Mouse (Mus musculus): ENCODE measurements around the gene Fam163a. TPM values are rescaled to one million over a fixed set of nuclear protein-coding genes. Genes with fewer than 3 reads are reported as not detected.

The Fam163a gene
- total and polyA plus RNA-seq, 3 experiments, result not detected

DNA sequence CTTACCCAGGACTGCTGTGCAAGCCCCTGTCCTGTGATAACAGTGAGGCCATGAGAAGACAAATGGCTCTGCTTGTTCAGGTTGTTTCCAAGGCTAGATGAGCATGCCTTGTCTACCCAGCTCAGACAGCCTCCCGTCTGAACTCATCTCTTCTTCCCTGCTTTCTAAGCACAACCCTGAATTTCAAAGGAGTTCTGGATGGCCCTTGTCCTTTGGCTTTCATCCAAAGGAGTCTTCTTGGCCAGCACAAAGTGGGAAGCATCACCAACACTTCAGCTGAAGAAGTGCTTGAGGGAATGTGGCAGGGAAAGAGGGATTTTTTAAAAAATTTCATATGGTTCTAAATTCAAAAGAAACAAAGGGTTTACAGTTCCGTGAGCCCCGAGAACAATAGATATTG, 3.8 kb downstream of the Fam163a start:
- TF ChIP-seq BHLHE40 (IDR thresholded peaks at IDR 0.05; ENCODE audit: low read depth, low read length) (no peak), USF1 (IDR thresholded peaks at IDR 0.05; ENCODE audit: low read depth, low read length) (no peak), EP300 (IDR thresholded peaks at IDR 0.05; ENCODE audit: low read length) (no peak), ETS1 (conservative IDR thresholded peaks at IDR 0.05; ENCODE audit: low read depth, low read length) (no peak), UBTF (IDR thresholded peaks at IDR 0.05; ENCODE audit: low read depth, low read length) (no peak), NELFE (IDR thresholded peaks at IDR 0.05; ENCODE audit: low read depth, low read length) (no peak), MAX (IDR thresholded peaks at IDR 0.05; ENCODE audit: low read length) (no peak), MXI1 (IDR thresholded peaks at IDR 0.05; ENCODE audit: low read depth, low read length) (no peak), GABPA (IDR thresholded peaks at IDR 0.05; ENCODE audit: insufficient replicate concordance, low read depth, low read length) (no peak), IRF4 (IDR thresholded peaks at IDR 0.05; ENCODE audit: low read depth, low read length) (no peak)
- in situ Hi-C loops (cut with MboI; ENCODE audit: low pct_ligation_motif_present, low pct_unique_long_range_greater_than_20kb, low sequenced_read_pairs), result no loop called here
- H3K9me3 ChIP-seq (replicated peaks; ENCODE audit: low read length), result peaks cover 14% of the 10 kb centered on the region

GRCm38 (mm10) chr1:156197588-156197987, 7.2 kb downstream of the Fam163a start:
- TF ChIP-seq POLR2A (IDR thresholded peaks at IDR 0.05; ENCODE audit: low read depth, low read length) (no peak), ZMIZ1 (IDR thresholded peaks at IDR 0.05; ENCODE audit: low read depth, low read length) (no peak), UBTF (IDR thresholded peaks at IDR 0.05; ENCODE audit: low read depth, low read length) (no peak), ELF1 (IDR thresholded peaks at IDR 0.05; ENCODE audit: low read depth, low read length) (no peak), EP300 (IDR thresholded peaks at IDR 0.05; ENCODE audit: low read length) (no peak), CHD1 (IDR thresholded peaks at IDR 0.05; ENCODE audit: low read depth, low read length) (no peak), POLR2AphosphoS2 (IDR thresholded peaks at IDR 0.05; ENCODE audit: low read depth, low read length) (no peak), MAZ (IDR thresholded peaks at IDR 0.05; ENCODE audit: low read depth, low read length) (no peak), USF1 (IDR thresholded peaks at IDR 0.05; ENCODE audit: low read depth, low read length) (no peak), BHLHE40 (IDR thresholded peaks at IDR 0.05; ENCODE audit: low read depth, low read length) (no peak), NELFE (IDR thresholded peaks at IDR 0.05; ENCODE audit: low read depth, low read length) (no peak), PAX5 (IDR thresholded peaks at IDR 0.05; ENCODE audit: low read length) (no peak), MXI1 (IDR thresholded peaks at IDR 0.05; ENCODE audit: low read depth, low read length) (no peak), SIN3A (IDR thresholded peaks at IDR 0.05; ENCODE audit: low read length) (no peak), USF2 (conservative IDR thresholded peaks at IDR 0.05; ENCODE audit: low read depth, low read length) (no peak), MAFK (IDR thresholded peaks at IDR 0.05; ENCODE audit: insufficient replicate concordance, low read length) (no peak)
- H3K4me2 ChIP-seq (ENCODE audit: insufficient read depth, low read depth, poor library complexity, severe bottlenecking), result no peak overlapping the region
- H3K27ac ChIP-seq (ENCODE audit: insufficient read depth, low read depth), result no peak overlapping the region
- no peaks in the 10 kb centered on the region for H3K79me2 ChIP-seq (replicated peaks; ENCODE audit: control insufficient read depth, extremely low read depth, insufficient read depth, poor library complexity, severe bottlenecking)
- no peaks in the 10 kb centered on the region for H3K27me3 ChIP-seq (replicated peaks)
- peaks cover 14% of the 10 kb centered on the region for H3K9me3 ChIP-seq (replicated peaks; ENCODE audit: low read length)
- H3K36me3 ChIP-seq (replicated peaks in 1 of 2; ENCODE audit: control insufficient read depth in 1 of 2, insufficient read depth in 1 of 2, low read length in 1 of 2), result no peaks in the 10 kb centered on the region
- dilution Hi-C loops (cut with MboI; ENCODE audit: extremely low pct_ligation_motif_present, extremely low pct_unique_long_range_greater_than_20kb, low sequenced_read_pairs) (no loop called here), in situ Hi-C loops (cut with MboI; ENCODE audit: low pct_ligation_motif_present, low pct_unique_long_range_greater_than_20kb, low sequenced_read_pairs) (no loop called here)
- no peak for DNase-seq (ENCODE audit: extremely low read depth)
- H3K4me1 ChIP-seq (ENCODE audit: control insufficient read depth in 1 of 2, insufficient read depth in 2 of 2), result no peaks in the 10 kb centered on the region
- H3K9ac ChIP-seq (ENCODE audit: insufficient read depth, low read depth), result no peak overlapping the region
- no peak overlapping the region for H3K4me3 ChIP-seq (replicated peaks in 1 of 3; ENCODE audit: low read depth in 2 of 3, low read length in 2 of 3, poor library complexity in 1 of 3)

More for the DNA sequence above, 3.8 kb downstream of the Fam163a start:
- Histone ChIP-seq H3K4me3 (replicated peaks in 1 of 3; ENCODE audit: low read depth in 2 of 3, low read length in 2 of 3, poor library complexity in 1 of 3) (no peak overlapping the region), H3K9ac (ENCODE audit: insufficient read depth, low read depth) (no peak overlapping the region), H3K27me3 (replicated peaks) (no peaks in the 10 kb centered on the region), H3K4me1 (ENCODE audit: control insufficient read depth in 1 of 2, insufficient read depth in 2 of 2) (peaks cover 5 to 8% of the 10 kb centered on the region in 2 experiments; a peak in 3 of 4 replicates), H3K36me3 (replicated peaks in 1 of 2; ENCODE audit: control insufficient read depth in 1 of 2, insufficient read depth in 1 of 2, low read length in 1 of 2) (no peaks in the 10 kb centered on the region), H3K27ac (ENCODE audit: insufficient read depth, low read depth) (no peak overlapping the region), H3K79me2 (replicated peaks; ENCODE audit: control insufficient read depth, extremely low read depth, insufficient read depth, poor library complexity, severe bottlenecking) (no peaks in the 10 kb centered on the region), H3K4me2 (ENCODE audit: insufficient read depth, low read depth, poor library complexity, severe bottlenecking) (no peak overlapping the region)
- dilution Hi-C loops (cut with MboI; ENCODE audit: extremely low pct_ligation_motif_present, extremely low pct_unique_long_range_greater_than_20kb, low sequenced_read_pairs), result no loop called here
- DNase-seq (ENCODE audit: extremely low read depth), result no peak

Measured in CH12.LX (cell line).